Mouse (Mus musculus) frontal cortex, adult 2 months (tissue): Measurements from ENCODE around the gene Nrp2. TPM values are rescaled to one million over a fixed set of nuclear protein-coding genes. Genes with fewer than 3 reads are reported as not detected.

Source experiments
- DNase-seq, 2 experiments: peaks; one replicate each; pipeline ENCODE4 v3.0.0; 2022; ENCODE audit warnings: low spot score in 1 of 2; ENCODE audit errors: extremely low spot score in 1 of 2
- polyA plus RNA-seq: library from polyadenylated mRNA; depleted of rRNA; stranded (reverse); fragments of >200 nt; gene quantifications from 2 replicates; pipeline ENCODE4 v1.2.3, GENCODE M21; 2012

Nrp2 gene
- polyA plus RNA-seq, 1 experiment = 16.7 TPM

- DNase-seq = no peak
Observed at GRCm38 (mm10) chr1:62774288-62775218, 71.5 kb downstream of the Nrp2 start.

GRCm38 (mm10) chr1:62777320-62778235, 74.5 kb downstream of the Nrp2 start:
- no peak for DNase-seq

GRCm38 (mm10) chr1:62778910-62779309, 75.8 kb downstream of the Nrp2 start:
- DNase-seq = no peak

- DNase-seq = peak in 1 of 2 experiments; percentile 35
Observed at GRCm38 (mm10) chr1:62780068-62780761, 77.1 kb downstream of the Nrp2 start.

- no peak for DNase-seq
Observed at GRCm38 (mm10) chr1:62782155-62782554, 79.1 kb downstream of the Nrp2 start.

GRCm38 (mm10) chr1:62782573-62782972, 79.5 kb downstream of the Nrp2 start:
- no peak for DNase-seq

DNA sequence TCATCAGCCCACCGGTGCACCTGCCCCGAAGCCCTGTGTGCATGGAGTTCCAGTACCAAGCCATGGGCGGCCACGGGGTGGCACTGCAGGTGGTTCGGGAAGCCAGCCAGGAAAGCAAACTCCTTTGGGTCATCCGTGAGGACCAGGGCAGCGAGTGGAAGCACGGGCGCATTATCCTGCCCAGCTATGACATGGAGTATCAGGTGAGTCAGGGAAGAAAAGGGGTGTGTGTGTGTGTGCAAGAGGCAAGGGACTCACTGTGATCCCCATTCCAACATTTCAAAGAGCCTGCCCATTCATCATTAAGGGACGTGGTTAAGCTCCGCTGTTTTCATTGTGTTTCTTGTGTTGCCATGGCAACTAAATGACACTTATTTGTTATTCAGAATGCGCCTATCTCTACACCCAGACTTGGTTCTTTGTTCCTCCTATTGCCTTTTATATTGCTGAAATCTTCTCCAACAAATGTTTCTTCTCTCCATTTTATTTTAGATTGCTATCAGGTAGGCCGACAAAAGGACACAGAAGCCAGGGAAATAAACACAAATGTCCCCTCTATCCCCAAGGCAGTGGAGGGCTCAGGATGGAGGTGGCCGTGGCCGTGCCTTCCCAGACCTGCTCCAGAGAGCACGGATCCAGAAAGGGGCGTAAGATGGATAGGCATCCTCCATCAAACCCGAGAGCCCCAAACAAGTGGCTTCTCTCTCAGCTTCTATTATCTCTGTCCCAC, 80.4 kb downstream of the Nrp2 start:
- DNase-seq = no peak

GRCm38 (mm10) chr1:62784084-62784392, 81.0 kb downstream of the Nrp2 start:
- DNase-seq = peak in 1 of 2 experiments; percentile 20

DNA sequence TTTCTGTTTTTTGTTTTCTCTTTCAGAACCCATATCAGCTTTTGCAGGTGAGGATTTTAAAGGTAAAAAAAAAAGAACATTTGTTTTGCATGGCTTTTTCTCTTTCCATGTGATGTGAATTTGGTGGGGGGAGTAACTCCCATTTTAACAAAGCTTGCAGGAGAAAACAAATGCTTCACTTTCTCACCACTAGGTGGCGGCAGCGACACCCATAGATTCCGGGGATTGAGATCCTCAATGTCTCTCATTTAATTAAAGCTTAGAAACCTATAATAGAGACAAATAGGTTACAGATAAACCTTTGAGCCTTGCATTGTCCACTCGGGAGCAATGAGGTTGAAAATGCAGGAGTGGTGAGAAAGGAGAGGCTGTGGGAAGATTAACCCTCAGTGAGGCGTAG, 83.2 kb downstream of the Nrp2 start:
- DNase-seq = peak in 1 of 2 experiments; percentile 88

- DNase-seq = no peak
Observed at GRCm38 (mm10) chr1:62787546-62787945, 84.5 kb downstream of the Nrp2 start.

DNA sequence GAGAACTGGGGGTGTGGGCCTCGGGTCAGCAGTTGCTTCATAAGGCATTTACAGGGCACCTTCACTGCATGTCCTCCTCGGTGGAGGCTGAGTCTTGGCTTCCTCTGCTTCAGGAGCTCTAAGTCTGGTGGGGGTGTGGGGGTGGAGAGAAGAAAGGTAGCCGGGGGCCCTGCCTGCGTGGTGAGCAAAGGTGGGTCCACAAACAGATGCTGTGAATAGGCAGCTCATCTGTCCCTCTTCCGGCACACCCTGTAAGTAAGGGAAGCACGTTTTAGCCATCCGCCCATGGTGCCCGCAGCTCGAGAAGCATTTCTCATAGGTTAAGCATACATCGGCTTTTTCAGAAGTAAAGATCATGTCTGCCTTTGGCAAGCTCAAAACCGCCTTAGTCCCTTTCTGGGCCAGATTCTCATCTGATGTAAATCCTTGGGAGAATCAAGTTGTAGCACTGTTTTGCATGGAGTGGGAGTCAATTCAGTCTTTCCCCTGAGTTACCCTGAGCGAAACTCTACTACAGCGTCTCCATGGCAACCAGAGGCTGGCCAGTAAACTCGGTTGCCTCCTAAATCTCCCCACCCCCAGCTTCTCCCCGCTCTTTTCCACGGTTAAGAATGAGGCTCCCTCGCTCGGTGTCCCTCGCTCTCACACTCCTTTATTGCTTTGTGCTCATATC, 91.3 kb downstream of the Nrp2 start:
- DNase-seq = peak; percentile 74 to 83

DNA sequence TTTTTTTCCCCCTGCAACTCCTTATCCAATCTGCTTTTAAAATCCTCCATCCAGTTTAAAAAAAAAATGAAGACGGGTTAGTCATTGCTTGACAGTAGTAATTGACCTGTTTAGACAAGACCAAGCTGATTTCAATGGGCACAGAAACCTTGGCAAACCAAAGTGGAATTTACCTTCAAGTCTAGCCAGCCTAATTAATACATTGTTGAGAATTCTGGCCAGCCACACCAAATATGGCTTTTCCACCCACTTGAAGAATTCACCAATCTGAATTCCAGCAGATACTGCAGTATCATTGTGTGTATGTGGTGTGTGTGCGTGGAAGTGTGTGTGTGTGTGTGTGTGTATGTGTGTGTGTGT, 91.8 kb downstream of the Nrp2 start:
- DNase-seq = no peak

- DNase-seq = peak in 1 of 2 experiments; percentile 58
Observed at GRCm38 (mm10) chr1:62795307-62796037, 92.4 kb downstream of the Nrp2 start.

- no peak for DNase-seq
Observed at GRCm38 (mm10) chr1:62796038-62796647, 93.1 kb downstream of the Nrp2 start.

- DNase-seq = no peak
Observed at GRCm38 (mm10) chr1:62799427-62799826, 96.3 kb downstream of the Nrp2 start.

DNA sequence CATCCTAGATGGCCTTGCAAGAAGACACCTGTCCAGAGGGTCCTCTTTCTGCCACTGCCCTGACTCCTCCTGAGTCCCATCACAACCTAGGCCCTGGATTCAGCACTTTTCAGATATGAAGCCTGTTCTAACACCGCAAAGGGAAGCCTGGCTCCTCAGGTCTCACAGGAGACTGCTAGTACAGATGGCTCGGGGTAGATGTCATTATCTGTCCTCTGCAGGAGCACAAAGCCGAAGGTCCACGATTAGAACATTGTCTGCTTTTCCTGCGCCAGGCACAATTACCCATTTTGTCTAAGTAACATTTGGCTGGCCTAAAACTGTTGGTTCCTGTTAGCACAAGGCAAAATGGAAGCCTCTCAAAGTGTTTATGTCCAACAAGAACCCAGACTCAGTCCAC, 97.3 kb downstream of the Nrp2 start:
- no peak for DNase-seq

DNA sequence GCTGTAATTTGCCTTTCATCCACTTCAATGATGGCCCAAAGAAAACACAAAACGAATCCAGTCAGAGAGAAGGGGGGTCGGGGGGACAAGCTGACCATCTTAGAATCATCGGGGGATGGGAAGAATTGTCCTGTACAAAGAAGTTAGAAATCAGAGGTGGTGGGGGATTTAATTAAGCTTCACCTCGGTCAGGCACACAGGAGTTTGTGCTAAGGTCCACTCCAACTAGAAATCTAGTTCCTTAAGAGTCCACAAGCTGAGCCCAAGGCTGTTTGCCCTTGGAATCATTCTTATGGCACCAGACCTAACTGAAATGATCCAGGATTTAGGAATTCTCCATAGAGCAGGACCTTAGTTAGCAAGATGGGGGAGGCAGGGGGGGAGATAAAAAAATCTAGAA, 98.3 kb downstream of the Nrp2 start:
- no peak for DNase-seq

GRCm38 (mm10) chr1:62801842-62802241, 98.8 kb downstream of the Nrp2 start:
- no peak for DNase-seq

DNA sequence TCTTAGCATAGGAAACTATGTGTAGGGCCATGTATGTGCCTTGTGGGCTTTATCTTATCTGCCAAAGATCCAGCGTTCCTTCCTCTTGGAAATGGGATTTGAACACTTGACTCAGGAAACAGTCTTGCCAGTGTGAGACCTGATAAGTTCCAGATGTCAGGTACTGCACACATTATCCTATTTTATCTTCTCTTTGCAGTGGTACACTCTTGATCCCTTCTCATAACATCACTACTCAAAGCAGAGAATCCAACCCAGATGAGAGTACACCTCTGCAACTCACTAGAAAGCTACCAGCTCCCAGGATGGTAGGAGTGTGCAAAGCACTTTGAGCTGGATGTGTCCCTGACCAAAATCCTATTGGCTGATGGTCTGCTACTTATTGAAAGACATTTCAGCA, 100.5 kb downstream of the Nrp2 start:
- no peak for DNase-seq
